Mouse (Mus musculus) olfactory bulb, adult 2 months (tissue): ENCODE results near the gene Gnl1. TPM values are rescaled to one million over a fixed set of nuclear protein-coding genes. Genes with fewer than 3 reads are reported as not detected.
"Not testable (repeated sequence)": the region's sequence is repeated elsewhere in the genome, so short reads cannot be mapped to it uniquely, and the experiment has no call there.

Source experiments
- H3K27ac ChIP-seq: fragments of 200-500 bp; 2 replicates; pipeline ENCODE4 v1.5.1; 2012; ENCODE audit warnings: low read depth, low read length; ENCODE audit not compliant: insufficient read depth
- H3K4me1 ChIP-seq: fragments of 200-500 bp; 2 replicates; pipeline ENCODE4 v1.6.1; 2012; ENCODE audit warnings: low read length; ENCODE audit not compliant: control insufficient read depth, insufficient read depth
- H3K4me3 ChIP-seq: fragments of 200-500 bp; 2 replicates; pipeline ENCODE4 v1.5.1; 2012; ENCODE audit warnings: mild to moderate bottlenecking, low read depth, low read length, moderate library complexity; ENCODE audit not compliant: insufficient read depth
- CTCF ChIP-seq: fragments of 200-500 bp; IDR thresholded peaks from 2 replicates; pipeline ENCODE4 v1.5.1; 2012; ENCODE audit warnings: low read depth, mild to moderate bottlenecking, low read length, moderate library complexity; ENCODE audit not compliant: insufficient read depth
- POLR2A ChIP-seq: fragments of 200-500 bp; IDR thresholded peaks from 2 replicates; pipeline ENCODE4 v1.6.1; 2012; ENCODE audit warnings: mild to moderate bottlenecking, low read depth, low read length, moderate library complexity; ENCODE audit not compliant: insufficient read depth
- WGBS: fragments of 180-500 bp; shearing (Covaris S2); methylation state at CpG from one replicate; pipeline ENCODE4 v1.1.7; 2018; 5-methylcytosine and 5-hydroxymethylcytosine counted together
- polyA plus RNA-seq: library from polyadenylated mRNA; stranded (reverse); fragments of >200 nt; gene quantifications from 2 replicates; pipeline ENCODE4 v1.2.4, GENCODE M21; 2012; ENCODE audit warnings: low replicate concordance; ENCODE audit not compliant: missing spikeins, insufficient read depth, insufficient read length

Gene Gnl1
- not detected in 2 replicates for polyA plus RNA-seq

GRCm38 (mm10) chr17:35979401-35980362 lies at the start of gene Gnl1, which contains the start of gene Prr3:
Gene Gnl1 (plus strand): TSS chr17:35979851.
Gene Prr3 (minus strand): TSS chr17:35980236.
- TF ChIP-seq CTCF (no peak), POLR2A (peak; percentile 54; the same call in 1 of the 2 replicates)
- Histone ChIP-seq H3K27ac (peak within 1 kb of the TSS; percentile 87), H3K4me1 (peaks cover 14% of the 10 kb centered on the region), H3K4me3 (peak within 1 kb of the TSS; percentile 81)
- WGBS: under 1% methylated on average over 103 of the region's 109 CpGs

GRCm38 (mm10) chr17:35930627-35931026 lies 49.0 kb upstream of the Gnl1 start:
- no peaks in the 10 kb centered on the region for H3K4me1 ChIP-seq
- H3K27ac ChIP-seq: no peak overlapping the region
- TF ChIP-seq POLR2A (no peak), CTCF (no peak)
- 96% methylated on average over 12 of the region's 12 CpGs for WGBS
- H3K4me3 ChIP-seq: no peak overlapping the region

- Histone ChIP-seq H3K4me3 (no peak overlapping the region), H3K4me1 (no peaks in the 10 kb centered on the region), H3K27ac (no peak overlapping the region)
- TF ChIP-seq CTCF (no peak), POLR2A (no peak)
- 86% methylated on average over 4 of the region's 4 CpGs for WGBS
These were observed 47.0 kb upstream of the Gnl1 start for GRCm38 (mm10) chr17:35932608-35933007.

- not testable (repeated sequence) for H3K4me1 ChIP-seq, H3K4me3 ChIP-seq, H3K27ac ChIP-seq
- WGBS: 92% methylated on average over 14 of the region's 14 CpGs
These were observed 43.9 kb upstream of the Gnl1 start for GRCm38 (mm10) chr17:35935763-35936162.

GRCm38 (mm10) chr17:35937700-35938348 lies 41.8 kb upstream of the Gnl1 start:
- TF ChIP-seq POLR2A (no peak), CTCF (peak; percentile 50)
- no peak overlapping the region for H3K4me3 ChIP-seq
- 49% methylated on average over 2 of the region's 2 CpGs for WGBS
- H3K4me1 ChIP-seq: no peaks in the 10 kb centered on the region
- H3K27ac ChIP-seq: no peak overlapping the region

GRCm38 (mm10) chr17:35939108-35939507 lies 40.5 kb upstream of the Gnl1 start:
- Histone ChIP-seq H3K4me3 (no peak overlapping the region), H3K27ac (no peak overlapping the region), H3K4me1 (no peaks in the 10 kb centered on the region)
- TF ChIP-seq POLR2A: no peak
- TF ChIP-seq CTCF: no peak
- 55% methylated on average over 2 of the region's 2 CpGs for WGBS

- Histone ChIP-seq H3K4me3 (no peak overlapping the region), H3K4me1 (no peaks in the 10 kb centered on the region), H3K27ac (no peak overlapping the region)
- TF ChIP-seq CTCF: no peak
- no peak for TF ChIP-seq POLR2A
- WGBS: 63% methylated on average over 1 of the region's 1 CpGs
These were observed 39.7 kb upstream of the Gnl1 start for GRCm38 (mm10) chr17:35939941-35940340.

GRCm38 (mm10) chr17:35950946-35951345 lies 28.7 kb upstream of the Gnl1 start:
- H3K4me3 ChIP-seq: not testable (repeated sequence)

GRCm38 (mm10) chr17:35952559-35952958 lies 27.1 kb upstream of the Gnl1 start:
- H3K27ac ChIP-seq, H3K4me3 ChIP-seq, H3K4me1 ChIP-seq: not testable (repeated sequence)
- WGBS: 89% methylated on average over 3 of the region's 3 CpGs

More at GRCm38 (mm10) chr17:35950946-35951345, 28.7 kb upstream of the Gnl1 start:
- H3K4me1 ChIP-seq, H3K27ac ChIP-seq: not testable (repeated sequence)
